ENCODE assay signal across 13 mouse cellular contexts in the genomic region with DNA sequence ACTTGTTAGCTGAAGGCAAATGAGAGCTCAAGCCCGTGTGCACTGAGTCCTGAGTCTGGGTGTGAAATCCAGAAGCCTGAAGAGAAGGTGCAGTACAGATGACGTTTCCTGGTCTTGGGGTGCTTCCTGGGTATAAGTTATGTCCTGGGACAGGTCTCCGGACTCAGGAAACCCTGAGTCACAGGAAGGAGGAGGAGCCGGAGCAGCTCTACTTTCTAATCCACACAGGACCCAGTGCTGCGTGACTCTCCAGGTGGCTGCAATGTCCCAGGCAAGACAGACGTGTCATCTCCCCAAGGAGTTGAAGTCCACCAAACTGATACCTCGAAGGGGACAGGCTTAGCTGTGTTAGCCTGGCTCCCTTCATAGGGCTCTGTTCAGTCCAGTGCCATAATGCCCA. TPM values are rescaled to one million over a fixed set of nuclear protein-coding genes. Genes with fewer than 3 reads are reported as not detected.
A peak's percentile ranks its signal among the peaks of the same experiment; 100 is the strongest.
DNase-seq lines count a peak whose midpoint lies in the region; TF ChIP-seq lines count a peak whose summit lies in the region.
"Had no signal": no experiment of that assay in that cellular context is flagged by ENCODE, and none has a peak within 500 bp of the region (broad histone marks: within the 10 kb centered on the region; RNA-seq: fewer than 3 reads in every experiment).

No protein-coding gene starts in this region.

- peak overlapping the region; percentile 39 for H3K27ac ChIP-seq in layer of hippocampus, adult 2 months
- H3K27ac ChIP-seq: forebrain, embryonic 13.5 days; hindbrain, postnatal 0 days; neural tube, embryonic 13.5 days had no signal

- peak; percentile 54 for DNase-seq in adrenal gland, adult 2 months
- no peak for DNase-seq in adrenal gland, postnatal 10 days
- no peak for DNase-seq in layer of hippocampus, adult 2 months (ENCODE audit: low spot score in 2 of 2)
- no peak for DNase-seq in layer of hippocampus, adult 8-10 months (ENCODE audit: low spot score in 2 of 2)
- DNase-seq in adrenal gland, postnatal 36 days, result peak; percentile 49 to 60
- peak; percentile 73 to 82 for DNase-seq in kidney, postnatal 36 days
- DNase-seq in retina, embryonic 14.5 days (ENCODE audit: low spot score), result no peak
- no peak for DNase-seq in layer of hippocampus, adult 9-10 months (ENCODE audit: low spot score)
- DNase-seq: cerebellum, adult 2 months; thymus, postnatal 4 days had no signal

- no peak for TF ChIP-seq CTCF in layer of hippocampus, adult 2 months (conservative IDR thresholded peaks at IDR 0.05)

- H3K4me3 ChIP-seq in layer of hippocampus, adult 2 months, result no peak overlapping the region
- H3K4me3 ChIP-seq: forebrain, embryonic 13.5 days; neural tube, embryonic 13.5 days had no signal

RNA-seq across cellular contexts. Expression of a gene that starts 44.6 kb away (rescaled TPM):
- total RNA-seq in adrenal gland, adult 2 months (2021), result 10 to 100 TPM; 34.4 to 53.0 TPM
- polyA plus RNA-seq in adrenal gland, adult 2 months (2012; rRNA removed), result 94.5 and 128 TPM in 2 replicates
- 10 to 100 TPM; 48.0 to 99.9 TPM for total RNA-seq in adrenal gland, postnatal 10 days (2021)
- 10 to 100 TPM in 1 of 2 experiments, 1 to 10 TPM in 1; 9.1 to 17.4 TPM for total RNA-seq in layer of hippocampus, adult 2 months (2021)
- total RNA-seq in layer of hippocampus, adult 8-10 months (2022), result 10 to 100 TPM in 3 of 4 experiments, 1 to 10 TPM in 1; 9.5 to 15.3 (median 12.7) TPM
- 10 to 100 TPM; 45.2 to 67.5 TPM for total RNA-seq in adrenal gland, postnatal 36 days (2021)

RNA-seq across cellular contexts. Expression of a gene that starts 57.8 kb away (rescaled TPM):
- total RNA-seq in adrenal gland, adult 2 months (2021), result 10 to 100 TPM; 38.2 to 59.8 TPM
- 23.0 and 25.2 TPM in 2 replicates for polyA plus RNA-seq in adrenal gland, adult 2 months (2012; rRNA removed)
- 10 to 100 TPM; 41.6 to 63.1 TPM for total RNA-seq in adrenal gland, postnatal 10 days (2021)
- 10 to 100 TPM; 69.7 to 75.1 TPM for total RNA-seq in layer of hippocampus, adult 2 months (2021)
- 10 to 100 TPM; 69.5 to 77.8 (median 72.1) TPM for total RNA-seq in layer of hippocampus, adult 8-10 months (2022)
- total RNA-seq in adrenal gland, postnatal 36 days (2021), result 10 to 100 TPM; 38.6 to 52.6 TPM

RNA-seq across cellular contexts. Expression of a gene that starts 58.4 kb away (rescaled TPM):
- 10 to 100 TPM in 1 of 2 experiments, 1 to 10 TPM in 1; 6.4 to 17.1 TPM for total RNA-seq in adrenal gland, adult 2 months (2021)
- 0.10 and 0.33 TPM in 2 replicates for polyA plus RNA-seq in adrenal gland, adult 2 months (2012; rRNA removed)
- total RNA-seq in adrenal gland, postnatal 10 days (2021), result 10 to 100 TPM; 18.5 to 18.7 TPM
- 1 to 10 TPM; 6.7 to 7.9 TPM for total RNA-seq in layer of hippocampus, adult 2 months (2021)
- total RNA-seq in layer of hippocampus, adult 8-10 months (2022), result 1 to 10 TPM; 3.8 to 7.8 (median 6.0) TPM
- 10 to 100 TPM in 1 of 2 experiments, 1 to 10 TPM in 1; 5.8 to 20.3 TPM for total RNA-seq in adrenal gland, postnatal 36 days (2021)

Comparison
In these comparisons a context has a peak if more than half of its experiments do, and no peak if none do; other contexts are left out.
1. DNase-seq: peak in adrenal gland, adult 2 months (single experiment), adrenal gland, postnatal 36 days (2 of 2) and kidney, postnatal 36 days (2 of 2); none in adrenal gland, postnatal 10 days (single experiment), layer of hippocampus, adult 2 months (0 of 2), layer of hippocampus, adult 8-10 months (0 of 2), retina, embryonic 14.5 days (single experiment) and layer of hippocampus, adult 9-10 months (single experiment).